Mouse (Mus musculus) liver, postnatal 0 days (tissue): ENCODE results near the gene Zfp827.

Experiments used
- CTCF ChIP-seq: sonication (generic); IDR thresholded peaks from 2 replicates; pipeline ENCODE4 v1.5.1; 2016; ENCODE audit warnings: antibody characterized with exemption, low read depth
- EP300 ChIP-seq: IDR thresholded peaks from 2 replicates; pipeline ENCODE4 v1.6.1; 2016; ENCODE audit warnings: antibody characterized with exemption, low read depth, mild to moderate bottlenecking

DNA sequence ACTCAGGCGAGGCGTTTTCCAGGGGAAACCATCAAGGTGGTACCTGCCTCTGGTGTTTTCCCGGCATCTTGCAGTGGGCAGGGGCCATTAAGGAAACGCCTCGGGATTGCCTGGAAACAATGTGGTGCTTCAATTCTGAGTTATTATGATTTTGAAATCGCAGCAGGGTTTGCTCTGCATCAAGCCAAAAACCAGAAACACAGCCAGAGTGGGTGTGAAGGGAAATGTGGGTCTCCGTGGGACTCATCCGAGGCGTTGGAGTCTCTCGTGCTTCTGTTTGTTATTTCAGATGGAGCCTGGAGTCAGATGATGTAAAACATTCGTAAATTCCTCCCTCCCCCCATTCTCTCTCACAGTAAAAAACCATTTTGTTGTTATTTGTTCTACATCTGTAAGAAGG, 113.4 kb downstream of the Zfp827 start:
- TF ChIP-seq CTCF, result no peak
- TF ChIP-seq EP300, result no peak
